ENCODE assay signal across 11 mouse cellular contexts in the genomic region with DNA sequence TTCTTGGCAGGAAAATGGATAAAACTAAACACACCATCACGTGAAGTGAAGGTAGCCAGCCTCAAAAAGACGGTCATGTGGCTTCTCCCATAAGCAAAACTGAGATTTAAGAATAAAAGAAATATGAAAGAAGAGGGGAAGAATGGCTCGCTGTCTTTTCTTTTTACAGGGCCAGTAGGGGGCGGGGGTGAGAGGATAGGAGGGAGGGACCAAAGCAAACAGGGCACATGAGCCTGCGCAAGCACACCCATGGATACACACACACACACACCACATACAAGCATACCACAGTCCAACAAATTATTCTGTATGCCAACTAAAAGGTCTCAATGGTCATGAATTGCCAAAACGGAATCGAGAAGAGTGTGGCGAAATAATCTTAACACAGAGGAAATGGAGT. TPM values are rescaled to one million over a fixed set of nuclear protein-coding genes. Genes with fewer than 3 reads are reported as not detected.
DNase-seq lines count a peak whose midpoint lies in the region; ATAC-seq and TF ChIP-seq lines count a peak whose summit lies in the region.
"Had no signal": no experiment of that assay in that cellular context is flagged by ENCODE, and none has a peak within 500 bp of the region (broad histone marks: within the 10 kb centered on the region; RNA-seq: fewer than 3 reads in every experiment).

No protein-coding gene starts in this region.

- peaks cover 3% of the 10 kb centered on the region; the same call in 1 of the 2 replicates for H3K4me1 ChIP-seq in heart, postnatal 0 days (ENCODE audit: control insufficient read depth, insufficient read depth)

- H3K27me3 ChIP-seq in heart, postnatal 0 days (ENCODE audit: control insufficient read depth, insufficient read depth, low read length) = no peaks in the 10 kb centered on the region
- H3K27me3 ChIP-seq: embryonic facial prominence, embryonic 15.5 days had no signal

- H3K4me2 ChIP-seq in heart, postnatal 0 days (ENCODE audit: low read depth, low read length) = no peak overlapping the region
- H3K4me2 ChIP-seq: embryonic facial prominence, embryonic 15.5 days had no signal

- H3K9ac ChIP-seq in heart, postnatal 0 days (replicated peaks; ENCODE audit: low read depth, low read length) = no peak overlapping the region
- H3K9ac ChIP-seq: embryonic facial prominence, embryonic 15.5 days had no signal

- H3K36me3 ChIP-seq in heart, postnatal 0 days (replicated peaks; ENCODE audit: control insufficient read depth, insufficient read depth, low read length) = no peaks in the 10 kb centered on the region
- H3K36me3 ChIP-seq: embryonic facial prominence, embryonic 15.5 days had no signal

- H3K4me3 ChIP-seq in heart, postnatal 0 days (ENCODE audit: low read depth, low read length) = no peak overlapping the region
- H3K4me3 ChIP-seq: embryonic facial prominence, embryonic 15.5 days had no signal

- DNase-seq in heart, postnatal 0 days (ENCODE audit: low spot score) = no peak
- DNase-seq in heart, postnatal 25 days (ENCODE audit: low spot score) = no peak
- peak; percentile 30 for DNase-seq in retina, postnatal 1 day
- DNase-seq in retina, embryonic 14.5 days (ENCODE audit: low spot score) = no peak
- peak; percentile 37 to 41 for DNase-seq in thymus, postnatal 36 days
- no peak for DNase-seq in urinary bladder, postnatal 36 days (ENCODE audit: low spot score in 2 of 2)
- DNase-seq in cerebellum, adult 18-20 months = no peak
- DNase-seq: heart, postnatal 10 days; kidney, postnatal 4 days had no signal

- peak; percentile 31 for TF ChIP-seq CTCF in heart, postnatal 0 days (IDR thresholded peaks at IDR 0.05; ENCODE audit: low read depth)

- WGBS in heart, postnatal 0 days = 71% methylated on average over 8 of the region's 8 CpGs

- H3K9me3 ChIP-seq in heart, postnatal 0 days (replicated peaks; ENCODE audit: control insufficient read depth, low read length) = no peaks in the 10 kb centered on the region
- H3K9me3 ChIP-seq: embryonic facial prominence, embryonic 15.5 days had no signal

- intact Hi-C loops in heart, postnatal 25 days (cut with DNase I) = loop anchor here (10.0 kb wide), 1 partner anchor 284 kb away; no protein-coding TSS in a partner anchor

- no peak for ATAC-seq in heart, postnatal 0 days (ENCODE audit: insufficient read depth, low read depth)
- peak; percentile 71 for ATAC-seq in common myeloid progenitor, adult 5-6 weeks (replicated peaks; ENCODE audit: low read depth, poor library complexity, severe bottlenecking)

- no peak overlapping the region for H3K27ac ChIP-seq in heart, postnatal 0 days (ENCODE audit: low read depth)
- H3K27ac ChIP-seq: embryonic facial prominence, embryonic 15.5 days had no signal

- no peak for TF ChIP-seq EP300 in heart, postnatal 0 days (IDR thresholded peaks at IDR 0.05; ENCODE audit: low read depth)

RNA-seq across cellular contexts. Expression of gene Foxn3, which starts 12.8 kb away (rescaled TPM):
- 31.4 and 36.1 TPM in 2 replicates for total RNA-seq in heart, postnatal 0 days (2014; rRNA removed; ENCODE audit: low replicate concordance)
- polyA plus RNA-seq in heart, postnatal 0 days (2015; fragmentation: Nextera tagmentation; extraction: Ambion mirVana) = 53.1 and 55.3 TPM in 2 replicates
- 100 to 1,000 TPM; 115 to 120 TPM for total RNA-seq in heart, postnatal 25 days (2021)
- total RNA-seq in common myeloid progenitor, adult 5-6 weeks (2017) = 28.7 and 41.7 TPM in 2 replicates

Comparison
In these comparisons a context has a peak if more than half of its experiments do, and no peak if none do; other contexts are left out.
1. DNase-seq: peak in retina, postnatal 1 day (single experiment) and thymus, postnatal 36 days (2 of 2); none in heart, postnatal 0 days (single experiment), heart, postnatal 25 days (single experiment), retina, embryonic 14.5 days (single experiment), urinary bladder, postnatal 36 days (0 of 2) and cerebellum, adult 18-20 months (0 of 2).